Mouse (Mus musculus) monocyte, adult 2 months (primary cell): Measurements from ENCODE around the gene Fermt3.
"Not testable (repeated sequence)": the region's sequence is repeated elsewhere in the genome, so short reads cannot be mapped to it uniquely, and the experiment has no call there.

Source experiments
- DNase-seq, 2 experiments: peaks; one replicate each; pipeline ENCODE4 v3.0.0; 2022; ENCODE audit warnings: low spot score in 2 of 2, low read depth in 1 of 2

The Fermt3 gene

GRCm38 (mm10) chr19:7019191-7019590 is at the start of gene Fermt3:
Gene Fermt3 (minus strand): TSS chr19:7019469.
- DNase-seq = peak; percentile 48 to 72

- peak in 1 of 2 experiments; percentile 43 for DNase-seq
Measured at GRCm38 (mm10) chr19:7068136-7068535, 48.9 kb upstream of the Fermt3 start.

GRCm38 (mm10) chr19:7067344-7068050 is 48.2 kb upstream of the Fermt3 start:
- DNase-seq = no peak

GRCm38 (mm10) chr19:7066828-7067342 is 47.6 kb upstream of the Fermt3 start:
- DNase-seq = no peak

- DNase-seq = no peak
Measured at GRCm38 (mm10) chr19:7066034-7066827, 47.0 kb upstream of the Fermt3 start.

GRCm38 (mm10) chr19:7064571-7064970 is 45.3 kb upstream of the Fermt3 start:
- peak in 1 of 2 experiments; percentile 73 for DNase-seq

- DNase-seq = no peak
Measured at GRCm38 (mm10) chr19:7062916-7063315, 43.6 kb upstream of the Fermt3 start.

- no peak for DNase-seq
Measured at GRCm38 (mm10) chr19:7062110-7062509, 42.8 kb upstream of the Fermt3 start.

- no peak for DNase-seq
Measured at GRCm38 (mm10) chr19:7058541-7058940, 39.3 kb upstream of the Fermt3 start.

- DNase-seq = peak; percentile 54 to 72
Measured at GRCm38 (mm10) chr19:7057722-7058207, 38.5 kb upstream of the Fermt3 start.

GRCm38 (mm10) chr19:7057126-7057721 is 38.0 kb upstream of the Fermt3 start:
- no peak for DNase-seq

GRCm38 (mm10) chr19:7056248-7057087 is 37.2 kb upstream of the Fermt3 start, which contains the start of gene Macrod1:
Gene Macrod1 (plus strand): TSS chr19:7056810.
- peak; percentile 39 to 52 for DNase-seq

- DNase-seq = no peak
Measured at GRCm38 (mm10) chr19:7055173-7055572, 35.9 kb upstream of the Fermt3 start.

- DNase-seq = no peak
Measured at GRCm38 (mm10) chr19:7054772-7055171, 35.5 kb upstream of the Fermt3 start.

GRCm38 (mm10) chr19:7053382-7053781 is 34.1 kb upstream of the Fermt3 start:
- DNase-seq = not testable (repeated sequence)

GRCm38 (mm10) chr19:7044706-7045105 is 25.4 kb upstream of the Fermt3 start:
- no peak for DNase-seq

- DNase-seq = no peak
Measured at GRCm38 (mm10) chr19:7044279-7044678, 25.0 kb upstream of the Fermt3 start.

- no peak for DNase-seq
Measured at GRCm38 (mm10) chr19:7041171-7041570, 21.9 kb upstream of the Fermt3 start.

- no peak for DNase-seq
Measured at GRCm38 (mm10) chr19:7040637-7041130, 21.4 kb upstream of the Fermt3 start.
